Comparison of ENCODE assay signal across 8 mouse cellular contexts in the genomic region with DNA sequence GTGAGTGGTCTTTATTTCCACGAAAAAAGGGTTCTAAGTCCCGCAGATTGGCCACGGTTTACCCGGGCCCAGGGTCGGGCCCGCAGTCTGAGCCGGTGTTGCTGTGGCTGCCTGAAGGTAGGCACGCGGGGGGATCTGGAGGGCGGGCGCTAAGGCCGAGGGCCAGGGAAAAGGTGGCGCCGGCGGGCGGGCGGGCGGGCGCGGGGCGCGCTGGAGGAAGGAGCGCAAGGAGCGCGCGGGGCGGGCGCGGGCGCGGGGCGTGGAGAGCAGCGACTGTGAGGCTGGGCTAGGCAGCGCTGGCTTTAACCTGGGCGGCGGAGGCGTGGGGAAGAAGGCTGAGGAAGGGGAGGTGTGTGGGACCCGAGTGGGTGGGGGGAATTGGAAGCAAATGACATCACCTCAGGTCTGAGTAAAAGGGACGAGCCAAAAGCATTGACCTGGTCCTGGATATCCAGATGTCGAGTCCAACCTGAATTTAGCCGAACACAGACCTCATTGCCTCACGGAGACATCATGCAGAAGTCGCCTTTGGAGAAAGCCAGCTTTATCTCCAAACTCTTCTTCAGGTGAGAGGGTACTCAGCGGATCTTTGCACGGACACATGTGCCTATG. TPM values are rescaled to one million over a fixed set of nuclear protein-coding genes. Genes with fewer than 3 reads are reported as not detected.
DNase-seq lines count a peak whose midpoint lies in the region; ATAC-seq and TF ChIP-seq lines count a peak whose summit lies in the region.

A gene (plus strand): TSS at position 377 of the 612 bp plus-strand sequence.

- no peak for TF ChIP-seq POLR2A in thymus, adult 2 months (IDR thresholded peaks at IDR 0.05; ENCODE audit: control insufficient read depth, extremely low read depth, insufficient read depth, low read length, poor library complexity)

- H3K9ac ChIP-seq in kidney, embryonic 15.5 days: peak within 1 kb of the TSS; percentile 42
- H3K9ac ChIP-seq in lung, embryonic 16.5 days (ENCODE audit: low read length): peak within 1 kb of the TSS; percentile 73

- H3K4me2 ChIP-seq in kidney, embryonic 15.5 days: peak within 1 kb of the TSS; percentile 85
- peak within 1 kb of the TSS; percentile 84 for H3K4me2 ChIP-seq in lung, embryonic 16.5 days (ENCODE audit: low read depth, low read length)

- H3K9me3 ChIP-seq in kidney, embryonic 15.5 days (replicated peaks): no peaks in the 10 kb centered on the region
- no peaks in the 10 kb centered on the region for H3K9me3 ChIP-seq in lung, embryonic 16.5 days (ENCODE audit: control insufficient read depth, low read length)

- no peak within 1 kb of the TSS for H3K27ac ChIP-seq in kidney, embryonic 15.5 days
- H3K27ac ChIP-seq in lung, embryonic 16.5 days (ENCODE audit: low read length): no peak within 1 kb of the TSS
- no peak within 1 kb of the TSS for H3K27ac ChIP-seq in thymus, adult 2 months (ENCODE audit: control insufficient read depth, insufficient read depth, low read length)

- no peaks in the 10 kb centered on the region for H3K27me3 ChIP-seq in kidney, embryonic 15.5 days
- H3K27me3 ChIP-seq in lung, embryonic 16.5 days (ENCODE audit: control insufficient read depth, insufficient read depth, low read depth, low read length): no peaks in the 10 kb centered on the region
- no peaks in the 10 kb centered on the region for H3K27me3 ChIP-seq in thymus, adult 2 months (ENCODE audit: control insufficient read depth, insufficient read depth, low read length)

- peak within 1 kb of the TSS; percentile 52 for H3K4me3 ChIP-seq in kidney, embryonic 15.5 days (replicated peaks)
- H3K4me3 ChIP-seq in lung, embryonic 16.5 days (ENCODE audit: low read length): peak within 1 kb of the TSS; percentile 59
- no peak within 1 kb of the TSS for H3K4me3 ChIP-seq in thymus, adult 2 months (ENCODE audit: control insufficient read depth, insufficient read depth, low read length)

- ATAC-seq in kidney, embryonic 15.5 days (replicated peaks; ENCODE audit: low FRiP score): peak; percentile 89
- peak; percentile 86 for ATAC-seq in lung, embryonic 16.5 days (ENCODE audit: low read depth)

- no peaks in the 10 kb centered on the region for H3K36me3 ChIP-seq in kidney, embryonic 15.5 days
- no peaks in the 10 kb centered on the region for H3K36me3 ChIP-seq in lung, embryonic 16.5 days (ENCODE audit: control insufficient read depth, insufficient read depth, low read length)
- no peaks in the 10 kb centered on the region for H3K36me3 ChIP-seq in thymus, adult 2 months (ENCODE audit: control insufficient read depth, insufficient read depth, low read length)

- no peaks in the 10 kb centered on the region for H3K4me1 ChIP-seq in kidney, embryonic 15.5 days
- H3K4me1 ChIP-seq in lung, embryonic 16.5 days (replicated peaks; ENCODE audit: control insufficient read depth, insufficient read depth, low read length): no peaks in the 10 kb centered on the region
- H3K4me1 ChIP-seq in thymus, adult 2 months (replicated peaks; ENCODE audit: control insufficient read depth, insufficient read depth, low read length): no peaks in the 10 kb centered on the region

- WGBS in kidney, embryonic 15.5 days: 1% methylated on average over 43 of the region's 45 CpGs
- WGBS in lung, embryonic 16.5 days: under 1% methylated on average over 40 of the region's 45 CpGs
- 2% methylated on average over 45 of the region's 45 CpGs for whole genome bisulfite sequencing in thymus, adult 2 months

- no peak for TF ChIP-seq CTCF in thymus, adult 2 months (IDR thresholded peaks at IDR 0.05; ENCODE audit: borderline replicate concordance, control insufficient read depth, extremely low read depth, insufficient read depth, low read length, poor library complexity)

- DNase-seq in adrenal gland, adult 2 months: peak; percentile 10
- DNase-seq in adrenal gland, adult 8-10 months: no peak
- peak; percentile 7 for DNase-seq in urinary bladder, postnatal 14 days (ENCODE audit: low spot score)
- DNase-seq in urinary bladder, postnatal 4 days (ENCODE audit: low spot score in 2 of 2): no peak
- DNase-seq in right cerebral cortex, postnatal 4 days: peak; percentile 38
- DNase-seq in thymus, adult 2 months: no peak

RNA-seq across cellular contexts. Expression of the gene that starts here (rescaled TPM):
- under 1 TPM; 0.12 to 0.14 TPM for total RNA-seq in adrenal gland, adult 2 months (2021)
- 0.03 TPM in 1 of 2 replicates, not detected in the other for polyA plus RNA-seq in adrenal gland, adult 2 months (2012; rRNA removed)
- total RNA-seq in adrenal gland, adult 8-10 months (2022): under 1 TPM; 0.05 to 0.12 (median 0.08) TPM
- polyA plus RNA-seq in kidney, embryonic 15.5 days (2015; fragmentation: Nextera tagmentation; extraction: Ambion mirVana): 4.2 and 4.7 TPM in 2 replicates
- 5.7 and 6.4 TPM in 2 replicates for polyA plus RNA-seq in lung, embryonic 16.5 days (2015; fragmentation: Nextera tagmentation; extraction: Ambion mirVana)
- polyA plus RNA-seq in thymus, adult 2 months (2012; rRNA removed): 0.08 and 0.12 TPM in 2 replicates

Comparison
In these comparisons a context has a peak if more than half of its experiments do, and no peak if none do; other contexts are left out.
1. DNase-seq: peak in urinary bladder, postnatal 14 days (single experiment) and right cerebral cortex, postnatal 4 days (single experiment); none in adrenal gland, adult 8-10 months (single experiment), urinary bladder, postnatal 4 days (0 of 2) and thymus, adult 2 months (single experiment).
2. Peak in DNase-seq in adrenal gland, adult 2 months; RNA of the gene not detected or under 1 TPM.